Mouse (Mus musculus): ENCODE results near the gene Pam.

Gene Pam

GRCm38 (mm10) chr1:97909561-97909960, 185.9 kb downstream of the Pam start:
- no peak for DNase-seq (ENCODE audit: low spot score)

DNA sequence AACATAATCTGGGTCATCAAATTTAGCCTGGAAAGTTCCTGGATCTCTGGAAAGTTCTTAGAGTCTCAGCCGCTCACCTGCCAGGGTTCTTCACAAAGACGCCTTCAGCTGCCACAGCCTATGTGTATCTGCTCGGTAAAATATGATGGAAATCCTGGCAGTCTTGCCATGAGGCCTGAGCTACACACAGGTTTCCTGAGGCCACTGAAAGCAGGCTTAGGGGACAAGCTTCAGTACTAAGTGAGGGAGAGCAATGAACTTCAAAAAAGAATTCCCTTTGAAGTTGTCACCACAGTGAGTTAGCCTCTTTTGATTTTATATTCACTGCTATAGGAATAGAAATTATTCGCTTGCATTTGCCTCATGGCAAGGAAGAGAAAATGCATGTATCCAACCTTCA, 186.7 kb downstream of the Pam start:
- DNase-seq (ENCODE audit: low spot score) = no peak

DNA sequence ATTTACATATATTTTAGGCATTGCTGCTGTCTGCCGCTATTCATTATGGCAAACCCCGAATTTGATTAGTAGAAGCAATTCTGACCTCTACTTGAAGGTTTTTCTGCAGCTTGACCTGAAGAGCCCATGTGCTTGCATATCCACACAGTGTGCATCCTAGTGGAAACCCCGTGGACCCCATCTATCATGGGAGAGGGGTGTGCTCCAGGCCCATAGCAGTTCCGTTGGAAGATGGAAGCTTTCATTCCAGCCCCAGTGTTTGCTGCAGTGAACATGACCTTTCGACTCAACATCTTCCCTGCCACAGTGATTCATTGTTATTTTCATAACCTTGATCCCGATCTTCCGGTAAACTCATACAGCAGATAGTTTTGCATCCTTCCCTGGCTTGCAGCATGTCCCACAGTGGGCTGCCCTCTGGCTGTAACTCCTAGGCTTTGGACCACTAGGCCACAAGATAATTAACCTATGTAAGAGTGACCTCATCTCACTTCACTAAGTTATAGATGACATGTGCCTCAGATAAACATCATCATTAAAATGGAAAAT, 191.5 kb downstream of the Pam start:
- DNase-seq (ENCODE audit: low spot score) = no peak

GRCm38 (mm10) chr1:97902830-97903229, 192.6 kb downstream of the Pam start:
- DNase-seq (ENCODE audit: low spot score) = no peak

- DNase-seq (ENCODE audit: low spot score) = no peak
Observed at GRCm38 (mm10) chr1:97900559-97901153, 194.8 kb downstream of the Pam start.

DNA sequence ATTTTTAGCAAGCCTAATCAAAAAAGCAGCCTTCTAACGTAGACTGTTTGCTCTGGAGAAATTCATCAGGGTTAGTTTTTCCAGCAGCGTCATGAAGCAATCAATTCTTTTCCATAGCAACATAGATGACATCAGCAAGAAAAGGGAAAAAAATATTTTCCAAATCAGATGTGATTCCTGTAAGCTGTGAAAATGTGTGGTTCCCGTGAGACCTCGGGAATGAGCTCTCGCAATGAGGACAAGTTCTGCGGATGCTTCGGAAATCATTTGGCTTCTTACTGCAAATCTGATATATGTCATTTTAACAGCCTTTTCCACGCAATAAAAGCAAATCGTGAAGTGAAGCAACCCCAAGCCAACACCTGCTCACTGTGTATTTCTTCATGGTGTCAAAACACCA, 207.9 kb downstream of the Pam start:
- DNase-seq (ENCODE audit: low spot score) = no peak

DNA sequence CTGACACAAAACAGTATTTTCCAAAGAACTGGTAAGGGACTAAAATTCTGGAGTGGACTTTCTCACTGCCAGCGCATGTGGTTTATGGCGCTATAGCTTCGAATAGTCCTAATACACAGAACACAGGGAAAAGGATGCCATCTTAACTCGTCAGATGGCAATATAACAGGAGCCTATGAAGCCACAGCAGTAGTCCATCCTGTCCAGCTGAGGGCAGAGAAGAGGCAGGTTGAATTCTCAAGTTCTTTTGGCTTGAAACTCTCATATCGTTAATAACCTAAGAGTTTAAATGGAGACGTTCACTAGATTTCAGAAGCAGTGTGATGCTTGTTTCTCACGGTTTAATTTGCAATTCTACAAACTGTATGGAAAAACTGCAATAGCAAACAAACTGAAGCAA, 211.9 kb downstream of the Pam start:
- no peak for DNase-seq (ENCODE audit: low spot score)

GRCm38 (mm10) chr1:97877037-97877436, 218.4 kb downstream of the Pam start:
- DNase-seq (ENCODE audit: low spot score) = no peak

GRCm38 (mm10) chr1:97873490-97874054, 221.9 kb downstream of the Pam start:
- DNase-seq (ENCODE audit: low spot score) = no peak

DNA sequence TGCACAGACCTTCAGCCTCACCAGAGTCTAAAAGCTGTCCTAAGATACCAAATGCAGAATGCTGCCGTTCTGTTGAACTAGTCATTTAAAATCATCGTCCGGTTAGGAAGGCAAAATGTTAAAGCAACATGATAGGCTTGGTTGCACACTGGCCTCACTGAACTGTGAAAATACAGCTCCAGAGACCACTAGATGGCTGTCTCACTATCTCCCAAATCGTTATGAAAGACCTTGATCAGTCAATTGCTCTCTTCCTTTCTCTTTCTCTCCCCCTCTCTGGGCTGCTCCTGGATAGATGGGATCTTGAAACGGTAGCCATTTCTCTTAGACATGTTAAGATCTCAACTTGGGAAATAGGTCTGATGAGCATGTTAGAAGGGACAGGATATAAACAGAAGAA, 223.0 kb downstream of the Pam start:
- no peak for DNase-seq (ENCODE audit: low spot score)

GRCm38 (mm10) chr1:97872072-97872471, 223.4 kb downstream of the Pam start:
- no peak for DNase-seq (ENCODE audit: low spot score)

DNA sequence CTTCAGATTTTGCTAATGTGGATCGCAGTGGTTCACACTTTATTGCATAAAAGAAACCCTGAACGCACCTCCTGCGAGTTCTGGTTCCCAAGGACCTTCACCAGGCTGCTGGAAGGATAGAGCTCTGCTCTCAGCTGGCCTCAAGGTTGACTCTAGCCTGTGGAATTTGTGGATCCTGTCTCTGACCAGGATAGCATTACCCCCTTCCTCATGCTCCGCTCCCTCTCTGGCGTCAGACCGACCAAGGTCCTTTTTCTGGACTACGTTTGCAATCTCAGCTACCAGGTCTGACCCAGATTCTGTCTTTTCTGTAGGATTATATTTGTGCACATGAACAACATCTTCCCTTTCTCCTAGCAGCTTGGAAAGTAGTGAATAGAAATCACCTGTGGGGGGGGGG, 231.3 kb downstream of the Pam start:
- DNase-seq (ENCODE audit: low spot score) = no peak

DNA sequence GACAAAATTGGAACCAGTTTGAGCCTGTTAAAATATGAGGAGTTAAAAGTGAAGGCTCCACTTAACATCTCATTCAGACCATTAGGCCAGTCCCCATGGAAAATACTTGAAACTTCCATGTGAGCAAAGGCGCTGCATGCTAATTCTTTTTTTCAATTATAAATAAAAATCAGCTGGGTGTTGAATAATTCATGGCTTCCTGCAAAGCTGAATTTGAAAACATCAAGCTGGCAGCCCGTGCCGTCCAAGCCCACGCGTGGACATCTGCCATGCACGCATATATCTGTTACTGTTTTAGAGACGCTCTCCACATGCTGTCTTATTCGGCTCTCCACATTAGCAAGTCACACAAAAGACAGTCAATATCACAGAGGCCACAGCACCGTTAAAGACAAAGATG, 232.3 kb downstream of the Pam start:
- no peak for DNase-seq (ENCODE audit: low spot score)

DNA sequence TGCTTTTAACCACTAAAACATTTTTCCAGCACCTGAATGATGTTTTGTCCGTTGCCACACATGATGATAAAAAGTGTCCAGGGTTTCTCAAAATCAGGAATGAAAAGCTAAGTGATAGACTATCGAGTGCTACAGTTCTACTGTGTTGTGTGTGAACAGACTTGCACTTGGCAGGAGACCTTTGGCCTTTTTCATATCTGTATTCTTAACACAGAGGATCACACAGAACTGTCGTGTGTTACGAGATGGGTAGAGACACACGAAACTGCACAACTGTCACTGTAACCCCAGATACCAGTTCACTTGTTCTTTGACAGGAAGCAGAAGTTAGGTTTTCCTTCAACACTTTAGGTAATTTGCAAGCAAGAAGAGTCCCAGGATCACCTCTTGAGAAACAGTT, 232.7 kb downstream of the Pam start:
- DNase-seq (ENCODE audit: low spot score) = no peak

DNA sequence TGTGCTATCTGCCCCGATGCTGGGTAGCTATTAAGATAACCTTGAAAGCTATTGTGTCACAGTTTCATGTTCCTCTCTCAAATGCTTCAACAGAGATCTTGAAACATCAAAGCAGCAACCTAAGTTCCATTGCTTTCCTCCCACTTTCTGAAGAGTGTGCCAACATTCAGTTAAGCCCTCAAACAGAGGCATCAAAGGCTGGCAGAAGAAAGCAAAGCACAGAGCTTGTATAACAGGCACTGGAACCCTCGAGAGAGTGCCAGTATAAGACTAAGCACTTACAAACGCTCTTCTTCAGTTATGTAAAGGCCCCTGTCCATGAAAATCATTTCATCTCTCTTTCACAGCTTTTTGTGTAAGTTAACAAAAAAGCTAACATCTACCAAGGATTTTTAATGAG, 241.2 kb downstream of the Pam start:
- no peak for DNase-seq (ENCODE audit: low spot score)

- DNase-seq (ENCODE audit: low spot score) = no peak
Observed at GRCm38 (mm10) chr1:97851601-97852175, 243.8 kb downstream of the Pam start.

DNA sequence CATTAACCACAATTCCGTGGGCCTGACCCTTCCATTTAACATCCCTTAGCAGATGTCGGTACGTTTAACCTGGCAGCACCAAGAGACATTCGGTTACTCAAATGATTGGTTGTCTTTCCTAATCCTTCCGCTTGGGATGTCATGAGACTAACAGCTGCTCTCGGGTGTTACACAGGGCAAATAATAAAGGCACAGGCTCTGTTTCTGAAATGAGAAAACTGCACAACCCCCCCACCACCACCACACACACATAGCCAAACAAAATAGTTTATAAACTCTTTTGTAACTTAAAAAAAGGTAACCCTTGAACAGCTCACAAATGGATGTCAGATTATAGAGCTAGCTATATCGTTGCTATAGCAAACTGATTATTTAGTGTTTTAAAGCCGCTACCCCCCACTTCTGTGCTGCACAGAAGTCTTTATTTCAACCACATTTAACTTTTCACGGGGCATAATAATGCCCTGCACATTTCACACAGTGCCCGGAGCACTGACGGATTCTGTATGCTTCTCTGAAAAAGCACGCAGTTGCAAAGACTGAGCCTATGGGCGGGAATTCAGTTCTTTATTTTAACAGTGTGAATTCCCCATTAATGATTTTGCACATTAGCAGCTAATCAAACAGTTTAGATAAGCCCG, 246.7 kb downstream of the Pam start:
- DNase-seq (ENCODE audit: low spot score) = no peak

DNA sequence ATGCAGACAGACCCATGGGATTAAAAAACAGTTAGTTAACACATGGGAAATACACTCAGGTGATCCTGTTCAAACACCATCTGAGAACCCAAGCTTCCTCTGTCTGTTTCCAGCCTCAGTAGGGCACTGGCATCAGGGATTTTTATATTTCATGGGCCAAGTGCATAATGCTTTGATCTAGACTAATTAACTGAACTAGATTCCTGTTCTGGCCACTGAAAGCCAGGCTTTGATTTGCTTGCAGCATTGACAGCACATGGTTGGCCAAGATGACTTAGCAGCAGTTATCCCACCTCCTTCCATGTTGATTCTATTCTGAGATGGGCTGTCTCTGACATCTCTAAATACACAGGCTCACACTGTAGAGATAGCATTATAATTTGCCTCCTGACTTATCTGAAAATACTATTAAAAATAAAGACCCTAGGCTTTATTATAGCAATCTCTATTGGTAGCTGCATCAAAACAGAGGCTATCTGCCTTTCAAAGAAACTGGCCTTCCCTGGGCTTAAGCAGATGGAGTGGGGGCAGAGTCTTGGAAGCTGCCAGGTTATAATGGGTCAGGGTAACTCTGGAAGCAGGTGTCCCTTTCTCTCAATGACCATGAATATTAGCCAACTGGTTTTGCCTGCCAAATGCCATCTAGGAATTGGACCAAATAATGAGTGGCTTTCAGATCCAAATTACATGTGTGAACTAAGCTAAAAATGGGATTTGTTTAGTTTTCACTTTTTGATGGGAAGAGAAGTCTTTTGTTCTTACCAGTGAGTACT, 252.0 kb downstream of the Pam start:
- DNase-seq (ENCODE audit: low spot score) = no peak

GRCm38 (mm10) chr1:97834354-97834822, 261.1 kb downstream of the Pam start:
- no peak for DNase-seq (ENCODE audit: low spot score)

- DNase-seq (ENCODE audit: low spot score) = no peak
Observed at GRCm38 (mm10) chr1:97833466-97834353, 261.7 kb downstream of the Pam start.

DNA sequence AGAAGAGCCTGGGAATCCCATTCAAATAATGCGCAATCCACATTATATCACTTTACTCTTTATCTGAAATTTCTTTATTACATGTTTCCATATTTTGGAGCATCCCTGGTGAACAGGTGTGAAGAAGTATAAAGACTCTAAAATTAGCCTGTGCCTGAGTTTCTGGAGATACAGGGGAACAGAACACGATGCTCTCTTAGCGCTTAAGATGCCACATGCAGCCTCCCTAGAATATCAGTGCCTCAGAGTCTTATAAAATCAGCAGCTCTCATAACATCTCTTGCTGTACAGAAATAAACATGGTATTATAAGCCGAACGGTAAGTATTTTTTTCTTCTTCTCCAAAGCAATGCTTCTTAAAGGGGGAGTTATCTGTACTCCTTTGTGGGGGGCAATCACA, 267.4 kb downstream of the Pam start:
- no peak for DNase-seq (ENCODE audit: low spot score)

All from urinary bladder, postnatal 10 days (tissue).